Mouse (Mus musculus): ENCODE measurements at regions not wholly inside any gene's neighbourhood (a gene's known extent, or its start where the extent isn't known, plus 50 kb on each side); places are given as distances from the start of the nearest gene placed in this dataset.

GRCm38 (mm10) chr3:80208028-80208427 lies 323.7 kb downstream of the Fam198b start:
- TF ChIP-seq CTCF (IDR thresholded peaks at IDR 0.05; ENCODE audit: extremely low read depth, insufficient read depth, low read length) (no peak), POLR2A (IDR thresholded peaks at IDR 0.05; ENCODE audit: extremely low read depth, insufficient read depth, low read length) (no peak)

Data from cortical plate, adult 2 months (tissue).